Mouse (Mus musculus) liver, embryonic 11.5 days (tissue): ENCODE measurements at regions not wholly inside any gene's neighbourhood (a gene's known extent, or its start where the extent isn't known, plus 50 kb on each side); places are given as distances from the start of the nearest gene placed in this dataset.

Source experiments
- ATAC-seq: fragments of 200-750 bp; cut with Nextera tagmentation; replicated peaks from 2 replicates; pipeline ENCODE4 v1.8.0; 2017; ENCODE audit warnings: moderate number of reproducible peaks, mild to moderate bottlenecking, moderate TSS enrichment, moderate library complexity; ENCODE audit not compliant: low FRiP score
- DNase-seq: peaks from one replicate; pipeline ENCODE4 v3.0.0-alpha.2; 2017; ENCODE audit warnings: low spot score
- H3K27ac ChIP-seq: fragments of 300-500 bp; sonication (generic); 2 replicates; pipeline ENCODE4 v1.5.1; 2014; ENCODE audit warnings: mild to moderate bottlenecking, low read depth, low read length, control low read depth
- H3K27me3 ChIP-seq: fragments of 300-500 bp; sonication (generic); replicated peaks from 2 replicates; pipeline ENCODE4 v1.6.1; 2014; ENCODE audit warnings: low read length, mixed read lengths; ENCODE audit not compliant: control insufficient read depth, insufficient read depth
- H3K36me3 ChIP-seq: fragments of 300-500 bp; sonication (generic); 2 replicates; pipeline ENCODE4 v1.6.1; 2014; ENCODE audit warnings: mild to moderate bottlenecking, low read length, moderate library complexity, mixed read lengths; ENCODE audit not compliant: control insufficient read depth, insufficient read depth
- H3K4me1 ChIP-seq: fragments of 300-500 bp; sonication (generic); replicated peaks from 2 replicates; pipeline ENCODE4 v1.6.1; 2014; ENCODE audit warnings: low read length, mixed read lengths; ENCODE audit not compliant: control insufficient read depth, insufficient read depth
- H3K4me2 ChIP-seq: fragments of 300-500 bp; sonication (generic); 2 replicates; pipeline ENCODE4 v1.6.1; 2014; ENCODE audit warnings: mild to moderate bottlenecking, control low read depth, moderate library complexity
- H3K4me3 ChIP-seq: fragments of 300-500 bp; sonication (generic); 2 replicates; pipeline ENCODE4 v1.5.1; 2014; ENCODE audit warnings: low read depth, low read length, control low read depth
- H3K9ac ChIP-seq: fragments of 300-500 bp; sonication (generic); 2 replicates; pipeline ENCODE4 v1.6.1; 2014; ENCODE audit warnings: low read depth, low read length, control low read depth
- H3K9me3 ChIP-seq: fragments of 300-500 bp; sonication (generic); 2 replicates; pipeline ENCODE4 v1.6.1; 2016; ENCODE audit warnings: low read length, inconsistent platforms, mixed read lengths; ENCODE audit not compliant: control insufficient read depth
- WGBS: fragments of 180-500 bp; shearing (Covaris S2); extraction: QIAGEN DNeasy Blood & Tissue Kit; methylation state at CpG from one replicate; pipeline ENCODE4 v1.1.7; 2014; 5-methylcytosine and 5-hydroxymethylcytosine counted together

- H3K4me1 ChIP-seq: no peaks in the 10 kb centered on the region; the same call in 1 of the 2 replicates
- ATAC-seq: no peak
- no peaks in the 10 kb centered on the region for H3K36me3 ChIP-seq
- no peaks in the 10 kb centered on the region for H3K27me3 ChIP-seq
- DNase-seq: no peak
- no peak overlapping the region for H3K27ac ChIP-seq
- H3K4me3 ChIP-seq: no peak overlapping the region
- no peak overlapping the region for H3K4me2 ChIP-seq
- H3K9me3 ChIP-seq: no peaks in the 10 kb centered on the region; the same call in 1 of the 2 replicates
- WGBS: 70% methylated on average over 4 of the region's 4 CpGs
- H3K9ac ChIP-seq: no peak overlapping the region
Measured at GRCm38 (mm10) chr6:51263595-51263994, 168.9 kb upstream of the Nfe2l3 start.

GRCm38 (mm10) chr6:51265329-51265728 is 167.1 kb upstream of the Nfe2l3 start:
- H3K4me3 ChIP-seq: no peak overlapping the region
- no peaks in the 10 kb centered on the region for H3K27me3 ChIP-seq
- DNase-seq (no peak), ATAC-seq (no peak)
- peaks cover 9% of the 10 kb centered on the region for H3K4me1 ChIP-seq
- no peak overlapping the region for H3K4me2 ChIP-seq
- no peaks in the 10 kb centered on the region; the same call in 1 of the 2 replicates for H3K9me3 ChIP-seq
- no peaks in the 10 kb centered on the region for H3K36me3 ChIP-seq
- 82% methylated on average over 3 of the region's 3 CpGs for WGBS
- H3K27ac ChIP-seq: no peak overlapping the region
- H3K9ac ChIP-seq: no peak overlapping the region

- H3K9me3 ChIP-seq: no peaks in the 10 kb centered on the region
- H3K9ac ChIP-seq: no peak overlapping the region
- no peak overlapping the region for H3K4me3 ChIP-seq
- DNase-seq: no peak
- H3K4me2 ChIP-seq: no peak overlapping the region
- H3K27me3 ChIP-seq: no peaks in the 10 kb centered on the region
- no peak overlapping the region for H3K27ac ChIP-seq
- peaks cover 9% of the 10 kb centered on the region for H3K4me1 ChIP-seq
- H3K36me3 ChIP-seq: no peaks in the 10 kb centered on the region
- no peak for ATAC-seq
- WGBS: 79% methylated on average over 6 of the region's 6 CpGs
Measured at GRCm38 (mm10) chr6:51266721-51267120, 165.7 kb upstream of the Nfe2l3 start.

- Histone ChIP-seq H3K4me1 (peaks cover 9% of the 10 kb centered on the region), H3K4me2 (no peak overlapping the region), H3K36me3 (no peaks in the 10 kb centered on the region), H3K27me3 (no peaks in the 10 kb centered on the region), H3K9me3 (no peaks in the 10 kb centered on the region), H3K27ac (no peak overlapping the region), H3K4me3 (no peak overlapping the region), H3K9ac (no peak overlapping the region)
- ATAC-seq: no peak
- no peak for DNase-seq
- WGBS: 80% methylated on average over 5 of the region's 5 CpGs
Measured at GRCm38 (mm10) chr6:51267888-51268287, 164.6 kb upstream of the Nfe2l3 start.

- Histone ChIP-seq H3K4me1 (peaks cover 9% of the 10 kb centered on the region), H3K4me3 (no peak overlapping the region), H3K9me3 (no peaks in the 10 kb centered on the region), H3K4me2 (no peak overlapping the region), H3K9ac (no peak overlapping the region), H3K36me3 (no peaks in the 10 kb centered on the region), H3K27ac (no peak overlapping the region), H3K27me3 (no peaks in the 10 kb centered on the region)
- no peak for ATAC-seq
- DNase-seq: no peak
- WGBS: 84% methylated on average over 5 of the region's 5 CpGs
Measured at GRCm38 (mm10) chr6:51268931-51269330, 163.5 kb upstream of the Nfe2l3 start.

- peak overlapping the region; percentile 90 for H3K9ac ChIP-seq
- H3K4me1 ChIP-seq: peaks cover 9% of the 10 kb centered on the region
- H3K4me2 ChIP-seq: peak overlapping the region; percentile 95
- ATAC-seq: no peak
- 21% methylated on average over 10 of the region's 10 CpGs for WGBS
- no peaks in the 10 kb centered on the region for H3K36me3 ChIP-seq
- no peak overlapping the region for H3K27ac ChIP-seq
- H3K4me3 ChIP-seq: peak overlapping the region; percentile 74
- H3K9me3 ChIP-seq: no peaks in the 10 kb centered on the region
- H3K27me3 ChIP-seq: no peaks in the 10 kb centered on the region
- no peak for DNase-seq
Measured at GRCm38 (mm10) chr6:51269617-51270016, 162.9 kb upstream of the Nfe2l3 start.

- WGBS: under 1% methylated on average over 80 of the region's 80 CpGs
- peak overlapping the region; percentile 74 for H3K4me3 ChIP-seq
- peak; percentile 95 for ATAC-seq
Measured at GRCm38 (mm10) chr6:51270216-51271127, 162.0 kb upstream of the Nfe2l3 start.

GRCm38 (mm10) chr6:51271128-51271480 is 161.4 kb upstream of the Nfe2l3 start:
- peaks cover 9% of the 10 kb centered on the region for H3K4me1 ChIP-seq
- ATAC-seq: no peak; the same call in 1 of the 2 replicates
- H3K9me3 ChIP-seq: no peaks in the 10 kb centered on the region
- H3K36me3 ChIP-seq: no peaks in the 10 kb centered on the region
- H3K4me3 ChIP-seq: peak overlapping the region; percentile 74
- no peaks in the 10 kb centered on the region for H3K27me3 ChIP-seq
- DNase-seq: no peak
- H3K27ac ChIP-seq: no peak overlapping the region
- H3K9ac ChIP-seq: peak overlapping the region; percentile 35; the same call in 1 of the 2 replicates
- H3K4me2 ChIP-seq: peak overlapping the region; percentile 95
- WGBS: 2% methylated on average over 17 of the region's 17 CpGs

More at GRCm38 (mm10) chr6:51270216-51271127, 162.0 kb upstream of the Nfe2l3 start:
- Histone ChIP-seq H3K9ac (peak overlapping the region; percentile 90), H3K4me2 (peak overlapping the region; percentile 95), H3K9me3 (no peaks in the 10 kb centered on the region), H3K27ac (peak overlapping the region; percentile 73), H3K27me3 (no peaks in the 10 kb centered on the region), H3K36me3 (no peaks in the 10 kb centered on the region), H3K4me1 (peaks cover 9% of the 10 kb centered on the region)
- DNase-seq: peak; percentile 97
